Mouse (Mus musculus) spleen, adult 12 weeks (tissue): ENCODE measurements around the gene B3glct.
A peak's percentile ranks its signal among the peaks of the same experiment; 100 is the strongest.

ENCODE experiments used
- DNase-seq: peaks from one replicate; pipeline ENCODE4 v3.0.0; 2022; ENCODE audit warnings: low spot score

B3glct gene

DNA sequence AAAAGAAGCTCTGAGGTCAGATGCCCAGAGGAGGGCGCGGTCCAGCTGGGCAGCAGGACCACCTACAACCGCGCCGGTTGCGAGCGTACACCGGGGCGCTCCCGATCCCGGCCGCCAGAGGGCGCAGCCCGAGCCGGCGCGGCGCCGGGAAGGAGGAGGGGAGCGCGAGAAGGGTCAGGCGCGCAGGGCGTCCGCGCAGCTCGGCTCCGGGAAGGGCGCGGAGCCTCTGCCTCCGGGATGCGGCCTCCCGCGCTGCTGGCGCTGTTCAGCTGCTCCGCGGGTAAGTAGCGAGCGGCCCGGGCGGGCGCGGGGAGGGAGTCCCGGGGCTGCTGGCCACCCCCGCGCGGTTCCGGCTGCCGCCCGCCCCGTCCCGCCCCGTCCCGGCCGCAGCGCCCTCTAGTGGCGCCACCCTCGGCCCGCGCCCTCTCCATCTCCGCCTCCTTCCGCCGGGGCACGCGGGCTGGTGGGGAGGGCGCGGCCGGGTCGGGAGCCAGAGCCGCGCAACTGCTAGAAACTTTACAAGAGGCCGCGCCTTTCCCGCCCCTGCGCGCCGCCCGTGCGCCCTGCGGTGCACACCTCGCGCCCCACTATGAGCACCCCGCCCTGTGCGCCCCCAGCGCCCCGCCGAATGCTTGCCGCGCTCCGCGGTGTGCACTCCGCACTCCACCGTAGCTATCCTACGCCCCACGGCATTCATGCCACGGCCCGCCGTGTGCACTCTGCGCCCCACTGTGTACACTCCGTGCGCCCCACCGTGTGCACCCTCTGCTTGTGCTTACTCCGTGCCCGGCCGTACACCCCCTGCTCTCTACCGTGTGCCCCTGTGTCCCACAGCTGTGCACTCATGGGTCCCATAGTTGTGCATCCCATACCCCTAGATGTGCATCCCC is at the start of gene B3glct:
Gene B3glct (plus strand): TSS at position 131 of the 890 bp plus-strand sequence.
- peak; percentile 82 for DNase-seq

DNA sequence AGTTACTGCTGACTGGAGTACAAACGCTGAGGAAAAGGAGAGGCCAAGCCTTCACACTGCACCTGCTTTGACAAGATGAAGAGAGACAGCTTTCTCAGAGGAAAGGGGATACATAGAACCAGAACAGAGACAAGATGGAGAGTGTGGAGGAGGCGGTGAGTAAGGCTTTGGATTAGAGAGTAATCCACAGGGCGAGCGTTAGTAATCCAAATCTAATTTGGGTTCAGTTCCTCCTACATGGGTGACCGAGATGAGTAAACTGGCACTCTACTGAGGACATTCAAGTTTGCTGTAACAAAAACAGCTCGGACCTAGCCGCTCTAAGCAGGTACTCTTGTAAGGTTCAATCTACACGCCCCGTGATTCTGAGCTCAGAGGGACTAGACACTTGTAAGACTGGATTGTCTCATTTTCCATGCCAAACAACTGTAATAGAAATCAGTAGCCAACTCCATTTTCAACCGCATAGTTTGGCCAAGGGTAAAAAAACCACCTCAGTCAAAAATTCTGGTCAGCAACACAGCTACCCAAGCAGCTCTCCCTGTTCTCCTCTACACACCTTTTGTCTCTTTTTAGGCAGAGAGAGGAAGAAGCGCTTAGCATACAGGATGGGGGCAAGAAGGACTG is 43.5 kb upstream of the B3glct start:
- no peak for DNase-seq

DNA sequence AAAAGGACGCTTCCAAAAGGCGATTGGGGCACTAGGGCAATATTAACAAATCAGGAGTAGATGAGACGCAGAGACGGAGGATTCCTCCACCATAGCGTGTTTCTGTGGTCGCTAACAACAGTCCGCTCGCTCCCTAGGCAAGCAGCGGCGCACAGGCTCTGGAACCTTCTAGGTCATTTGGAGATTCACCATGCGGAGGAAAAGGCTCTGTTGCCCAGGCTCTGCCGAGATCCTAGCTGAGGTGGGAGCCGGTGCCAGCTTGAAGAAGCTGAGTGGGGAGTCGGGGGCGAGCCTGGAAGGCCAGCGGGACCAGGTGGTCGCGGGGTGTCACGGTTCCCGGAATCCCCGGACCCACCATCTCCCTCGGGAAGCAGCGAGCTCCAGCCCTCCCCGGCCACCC is 42.5 kb upstream of the B3glct start:
- DNase-seq: peak; percentile 38

DNA sequence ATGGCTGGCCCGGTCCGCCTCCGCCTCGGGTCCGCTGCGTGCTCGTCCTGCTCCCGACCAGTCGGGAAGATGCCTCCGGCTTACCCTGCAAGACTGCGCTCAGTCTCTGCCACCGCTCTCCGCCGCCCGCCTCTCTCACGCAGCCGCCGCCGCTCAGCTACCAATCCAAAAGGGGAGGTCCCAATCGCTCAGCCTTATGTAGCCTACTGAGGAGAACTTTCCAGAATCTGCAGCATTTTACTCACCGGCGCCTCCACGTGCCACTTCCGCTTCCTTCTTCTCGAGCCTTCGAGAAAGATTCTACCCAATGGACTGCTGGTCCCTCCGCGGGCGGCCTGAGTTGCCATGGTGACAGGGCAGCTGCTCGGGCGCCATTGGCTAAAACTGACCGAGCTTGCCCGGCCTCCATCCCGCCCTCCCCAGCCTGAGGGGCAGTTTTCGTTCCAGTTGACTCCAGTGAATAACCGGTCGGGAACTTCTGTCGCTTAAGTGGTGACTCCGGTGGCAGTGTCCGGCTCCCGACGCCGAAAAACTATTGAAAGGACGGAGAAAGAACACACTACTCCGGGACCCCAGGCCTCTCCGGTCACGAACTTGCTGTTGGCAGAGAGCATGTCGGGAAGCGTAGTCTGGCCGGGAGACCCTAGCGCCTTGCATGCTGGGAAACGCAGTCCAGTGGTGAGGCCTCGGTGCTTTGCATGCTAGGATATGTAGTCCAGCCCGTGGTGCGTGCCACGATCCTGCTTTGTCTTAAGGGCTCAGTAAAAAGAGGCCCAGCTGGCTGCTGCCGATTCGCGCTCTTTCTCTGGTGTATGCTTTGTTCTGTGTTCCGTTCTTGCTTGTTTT is 41.7 kb upstream of the B3glct start, which contains the start of gene Hsph1:
Gene Hsph1 (minus strand): TSS at position 302 of the 846 bp plus-strand sequence.
- DNase-seq: peak; percentile 98

DNA sequence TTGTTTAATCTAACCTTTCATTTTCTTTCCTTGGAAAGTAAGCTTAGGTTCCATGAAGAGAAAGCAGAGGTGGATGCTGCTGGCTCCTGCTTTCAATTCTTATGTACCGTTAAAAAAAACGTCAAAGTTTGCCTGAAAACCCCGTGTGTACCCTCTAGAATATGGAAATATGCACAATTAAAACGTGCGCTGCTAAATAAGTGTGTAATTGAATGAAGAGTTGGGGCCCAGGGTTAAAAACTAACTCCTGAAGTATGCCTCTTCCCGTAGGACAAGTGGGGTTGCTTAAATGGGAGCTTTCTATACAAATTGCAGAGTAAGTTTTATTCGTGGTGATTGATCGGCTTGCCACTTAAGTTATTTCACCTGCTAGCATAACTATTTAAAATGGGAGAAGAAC is 40.7 kb upstream of the B3glct start:
- DNase-seq: no peak

DNA sequence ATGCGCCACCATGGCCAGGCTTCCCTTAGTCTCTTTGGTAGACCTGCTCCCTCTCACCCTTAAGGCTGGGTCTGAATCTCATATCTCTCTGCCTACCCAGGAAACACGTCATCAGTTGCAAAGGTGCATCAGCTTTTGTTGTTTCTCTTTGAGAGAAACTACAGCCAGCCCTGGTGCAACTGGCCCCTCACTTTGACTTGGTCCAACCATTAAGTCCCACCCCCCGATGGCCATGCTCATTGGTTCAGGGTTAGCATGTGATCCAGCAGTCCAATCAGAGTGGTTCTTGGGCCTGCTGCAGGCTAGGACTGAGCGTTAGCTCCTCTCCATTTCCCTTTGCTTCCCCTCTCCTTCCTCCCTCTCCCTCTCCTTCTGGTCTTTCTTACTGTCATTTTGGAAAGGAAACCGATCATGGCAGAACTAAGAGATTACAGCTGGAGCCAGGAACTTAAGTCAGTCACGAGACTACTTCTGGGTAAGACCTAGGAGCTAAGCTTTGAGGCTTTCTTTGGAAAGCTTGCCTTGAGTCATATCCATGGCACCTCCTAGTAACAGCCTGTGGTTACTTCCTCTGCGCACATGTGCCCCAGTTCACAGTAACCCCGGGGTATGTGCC is 36.6 kb upstream of the B3glct start:
- no peak for DNase-seq

DNA sequence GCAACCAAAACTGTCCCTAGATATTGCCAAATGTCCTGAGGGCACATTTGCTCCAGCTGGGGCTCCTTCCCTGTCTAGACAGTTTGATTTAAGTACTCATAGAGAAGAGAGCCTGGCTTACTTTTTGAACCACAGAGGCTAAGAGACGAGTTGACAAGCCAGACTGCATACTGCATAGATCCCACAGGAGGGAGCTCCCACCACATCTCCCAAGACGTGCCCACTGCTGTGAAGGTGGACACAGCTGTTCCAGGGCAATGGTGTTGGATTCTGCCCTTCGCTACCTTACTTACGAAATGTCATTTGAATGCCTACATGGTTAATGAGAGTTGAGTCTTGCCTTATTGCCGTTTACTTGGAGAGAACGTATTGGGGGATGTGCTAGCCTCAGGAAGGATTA is 35.7 kb upstream of the B3glct start:
- no peak for DNase-seq

DNA sequence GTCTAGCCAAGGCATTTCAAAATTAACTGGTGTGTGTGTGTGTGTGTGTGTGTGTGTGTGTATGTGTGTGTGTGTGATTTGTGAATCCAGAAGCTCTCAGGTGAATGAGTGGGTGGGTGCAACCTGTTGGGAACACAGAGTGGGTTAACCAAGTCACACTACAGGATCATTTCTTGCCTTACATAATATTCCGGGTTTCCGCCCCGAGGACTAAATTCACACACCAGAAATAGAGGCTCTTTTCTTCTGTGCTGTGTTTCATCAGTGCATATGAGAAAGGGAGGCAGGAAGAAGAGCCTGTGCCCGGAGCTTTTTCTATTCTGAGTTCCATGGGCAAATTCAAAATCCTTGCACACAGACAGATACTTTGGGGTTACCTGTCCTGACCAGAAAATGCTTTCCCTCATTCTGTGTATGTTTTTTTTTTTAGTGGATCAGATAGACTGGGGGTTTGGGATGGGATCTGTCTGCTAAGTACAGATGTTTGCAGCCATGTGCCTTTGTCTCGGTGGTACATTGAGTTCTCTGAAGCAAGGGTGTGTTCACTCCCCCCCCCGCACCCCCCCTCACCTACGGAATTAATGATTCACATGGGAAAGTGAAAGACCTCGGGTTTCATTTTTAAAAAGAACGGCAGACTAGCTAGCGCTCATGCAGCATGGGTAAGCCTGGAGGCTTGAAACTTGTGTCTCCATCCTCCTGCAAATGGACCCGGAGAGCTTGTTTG is 35.1 kb upstream of the B3glct start:
- DNase-seq: no peak

DNA sequence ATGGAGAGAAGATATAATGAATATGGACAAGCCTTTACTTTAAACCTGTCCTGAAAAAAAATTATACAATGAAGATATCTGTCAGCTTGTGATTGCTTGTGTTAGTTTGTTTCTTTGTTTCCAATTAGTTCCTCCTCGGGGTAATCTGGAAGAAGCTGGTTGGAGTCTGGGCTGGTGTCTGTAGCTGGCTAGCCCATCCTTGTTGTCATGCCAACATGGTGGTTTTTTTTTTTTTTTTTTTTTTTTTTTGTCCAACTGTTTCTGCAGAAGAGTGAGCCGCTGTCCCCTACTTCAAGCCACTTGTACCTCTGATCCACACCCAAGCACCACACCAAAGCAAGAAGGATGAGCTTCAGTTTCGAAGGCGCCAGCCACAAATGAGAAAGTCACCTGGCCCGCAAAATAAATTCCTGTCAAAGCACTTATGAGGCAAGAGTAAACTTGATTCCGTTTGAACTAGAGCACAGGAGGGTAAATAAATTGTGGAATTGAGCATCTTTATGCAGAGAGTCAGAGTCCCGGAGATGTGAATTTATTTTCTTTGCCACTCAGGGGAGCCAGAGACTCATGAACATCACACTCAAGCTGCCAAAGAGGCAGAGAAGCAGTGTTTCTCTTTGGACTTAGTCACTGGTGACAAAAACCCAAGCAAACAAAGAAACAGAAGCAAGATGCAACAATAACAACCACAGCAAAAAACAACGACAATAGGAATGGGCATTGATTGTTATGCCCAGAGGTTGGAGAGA is 30.5 kb upstream of the B3glct start:
- DNase-seq: no peak

DNA sequence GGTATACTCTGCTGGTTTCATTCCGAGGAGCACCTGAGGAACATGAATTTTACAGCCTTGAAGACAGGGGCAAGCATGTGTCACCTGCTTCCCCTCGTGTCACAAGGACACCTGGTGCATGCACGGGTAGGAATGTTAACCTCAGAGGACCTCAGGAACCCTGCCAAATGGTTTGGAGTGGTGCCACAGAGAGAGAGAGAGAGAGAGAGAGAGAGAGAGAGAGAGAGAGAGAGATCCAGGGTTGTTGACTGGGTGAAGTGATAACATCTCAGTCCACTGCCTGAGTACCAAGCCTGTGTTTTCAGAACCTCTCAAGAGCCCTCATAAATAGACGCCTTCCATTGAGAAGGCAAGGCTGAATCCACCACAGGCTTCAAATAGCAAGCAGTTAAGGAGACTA is 29.8 kb upstream of the B3glct start:
- DNase-seq: no peak

DNA sequence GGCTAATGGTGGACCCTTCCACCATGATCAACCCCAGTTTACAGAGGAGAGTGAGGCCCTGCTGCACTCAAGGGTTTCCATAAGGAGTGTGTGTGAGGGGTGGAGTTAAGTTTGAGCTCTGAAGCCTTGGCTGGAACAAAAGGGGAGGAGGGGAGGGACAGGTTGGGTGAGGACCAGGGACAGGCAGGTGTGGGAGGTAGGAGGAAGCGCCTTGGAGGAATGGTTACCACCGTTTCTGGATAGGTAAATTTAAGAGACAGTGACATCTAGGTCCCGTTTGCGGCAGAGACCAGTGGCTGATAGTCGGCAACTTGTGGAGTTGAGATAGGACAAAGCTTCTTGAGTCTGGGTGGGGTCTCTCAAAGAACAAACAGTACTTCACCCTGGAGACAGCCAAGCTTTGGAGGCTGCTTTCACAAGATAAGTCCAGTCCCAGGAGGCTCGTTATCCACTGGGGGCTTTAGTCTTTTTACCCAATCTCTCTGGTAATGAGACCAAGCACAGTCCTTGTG is 29.1 kb upstream of the B3glct start:
- no peak for DNase-seq

DNA sequence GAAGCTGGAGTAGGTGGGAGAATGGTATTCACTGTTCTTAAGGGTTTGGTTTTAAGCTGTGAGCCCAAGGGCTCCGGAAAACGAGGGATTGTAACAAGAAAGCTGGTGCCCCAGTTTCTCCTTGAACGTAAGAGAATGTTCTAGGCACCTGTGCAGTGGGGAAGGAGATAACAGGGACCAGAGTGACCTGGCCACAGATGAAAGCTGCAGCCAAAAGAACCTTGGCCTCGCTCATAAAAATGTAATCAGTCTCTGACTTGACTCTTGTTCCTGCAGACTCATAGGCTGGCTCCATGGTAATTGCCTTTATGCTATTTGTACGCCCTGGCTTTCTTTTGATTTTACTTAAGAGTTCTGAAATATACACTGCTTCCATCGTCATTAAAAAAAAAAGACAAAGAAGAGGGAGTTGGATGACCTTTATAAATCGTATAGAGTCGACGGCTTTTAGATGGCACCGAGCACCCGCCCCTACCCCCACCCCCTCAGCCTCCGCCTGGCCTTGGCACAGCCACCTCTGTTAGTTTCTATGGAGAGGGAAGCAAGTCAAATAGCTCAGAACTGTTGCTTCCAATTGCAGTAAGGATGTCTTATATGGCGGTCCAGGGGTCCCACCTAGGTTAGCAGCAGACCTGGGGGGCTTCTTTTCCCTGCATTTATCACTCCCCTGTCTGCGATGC is 28.4 kb upstream of the B3glct start:
- no peak for DNase-seq

DNA sequence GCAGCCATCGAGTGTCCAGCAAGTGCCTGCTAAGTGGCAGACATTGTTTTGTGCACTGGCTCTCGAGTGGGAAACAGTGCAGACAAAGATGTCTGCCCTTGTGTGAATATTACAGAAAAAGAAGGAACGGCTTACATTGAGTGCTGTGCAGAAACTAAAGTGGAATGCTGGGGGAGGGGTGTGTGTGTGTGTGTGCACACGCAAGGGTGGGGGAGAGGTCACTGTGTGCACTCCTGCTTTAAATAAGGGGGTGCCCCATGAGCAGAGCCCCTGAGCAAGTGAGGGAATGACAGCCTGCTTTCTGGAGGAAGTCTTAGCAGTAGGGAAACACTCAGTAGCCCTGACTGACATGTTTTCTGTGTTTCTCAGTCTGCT is 27.9 kb upstream of the B3glct start:
- no peak for DNase-seq

DNA sequence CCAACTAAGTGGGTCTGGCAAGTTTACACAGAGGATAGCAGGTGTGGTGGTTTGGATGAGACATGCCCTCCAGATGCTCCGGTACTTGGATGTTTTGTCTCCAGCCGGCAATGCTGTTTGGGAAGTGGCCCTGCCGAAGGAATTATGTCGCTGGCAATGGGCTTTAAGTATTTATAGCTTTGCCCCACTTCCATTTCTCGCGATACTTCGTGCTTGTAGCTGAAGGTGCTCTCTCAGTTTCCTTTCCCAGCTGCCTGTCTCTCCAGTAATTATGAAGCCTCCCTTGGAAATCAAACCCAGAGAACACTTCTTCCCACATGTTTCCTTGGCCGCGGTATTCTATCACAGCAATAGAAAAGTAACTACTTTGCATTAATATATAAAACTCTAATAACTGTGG is 22.4 kb upstream of the B3glct start:
- DNase-seq: no peak

DNA sequence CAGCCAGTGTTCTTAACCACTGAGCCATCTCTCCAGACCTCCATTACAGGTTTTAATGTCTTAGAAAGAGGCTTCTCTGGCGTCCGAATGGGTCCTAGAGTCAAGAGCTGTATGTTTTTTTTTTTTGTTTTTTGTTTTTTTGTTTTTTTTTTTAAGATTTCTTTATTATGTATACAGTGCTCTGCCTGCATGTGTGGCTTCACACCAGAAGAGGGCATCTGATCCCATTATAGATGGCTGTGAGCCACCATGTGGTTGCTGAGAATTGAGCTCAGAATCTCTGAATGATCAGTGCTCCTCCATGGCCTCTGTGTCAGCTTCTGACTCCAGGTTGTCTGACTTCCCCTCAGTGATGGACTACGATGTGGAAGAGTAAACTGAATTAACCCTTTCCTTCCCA is 20.0 kb upstream of the B3glct start:
- DNase-seq: no peak

DNA sequence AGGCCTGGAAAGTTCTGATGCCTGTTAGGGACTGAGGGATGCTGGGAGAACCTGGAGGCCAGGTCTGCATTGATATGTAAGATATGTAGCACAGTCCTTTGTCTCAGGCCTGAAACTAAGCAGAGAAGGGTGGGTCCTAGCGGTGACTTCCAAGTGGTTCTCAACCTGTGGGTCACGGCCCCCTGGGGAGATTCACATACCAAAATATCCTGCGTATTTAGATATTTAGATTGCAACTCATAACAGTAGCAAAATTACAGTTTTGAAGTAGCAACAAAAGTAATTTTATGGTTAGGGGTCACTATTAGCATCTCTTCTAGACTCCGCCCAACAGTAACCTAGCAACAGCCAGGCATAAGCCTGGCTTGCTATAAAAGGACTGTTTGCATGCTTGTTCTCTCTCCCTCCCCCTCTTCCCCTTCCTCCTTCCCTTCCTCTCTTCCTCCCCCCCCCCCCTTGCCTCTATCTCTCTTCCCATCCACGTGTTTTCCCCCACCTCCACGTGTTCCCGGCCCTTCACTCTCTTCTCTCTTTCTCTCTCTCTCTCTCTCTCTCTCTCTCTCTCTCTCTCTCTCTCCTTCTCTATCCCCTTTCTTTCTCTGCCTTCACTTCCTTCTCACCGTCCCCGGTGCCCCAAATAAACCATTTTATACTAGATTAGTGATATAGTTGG is 19.2 kb upstream of the B3glct start:
- no peak for DNase-seq

DNA sequence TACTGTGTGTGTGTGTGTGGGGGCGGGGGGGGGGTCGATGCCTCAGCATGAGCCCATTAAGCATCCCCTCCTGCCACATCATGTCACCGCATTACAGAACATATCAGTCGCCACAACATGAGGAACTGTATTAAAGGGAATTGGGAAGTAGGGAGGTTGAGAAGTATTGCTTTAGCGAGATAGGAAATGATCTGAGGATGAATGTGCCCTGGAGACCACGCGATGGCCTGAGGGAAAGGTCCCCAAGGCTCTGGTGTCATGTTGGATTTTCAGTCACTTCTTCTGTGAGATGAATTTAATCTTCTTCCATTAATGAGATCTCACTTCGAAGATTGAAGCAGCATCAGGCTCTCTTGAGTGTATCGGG is 18.6 kb upstream of the B3glct start:
- no peak for DNase-seq

DNA sequence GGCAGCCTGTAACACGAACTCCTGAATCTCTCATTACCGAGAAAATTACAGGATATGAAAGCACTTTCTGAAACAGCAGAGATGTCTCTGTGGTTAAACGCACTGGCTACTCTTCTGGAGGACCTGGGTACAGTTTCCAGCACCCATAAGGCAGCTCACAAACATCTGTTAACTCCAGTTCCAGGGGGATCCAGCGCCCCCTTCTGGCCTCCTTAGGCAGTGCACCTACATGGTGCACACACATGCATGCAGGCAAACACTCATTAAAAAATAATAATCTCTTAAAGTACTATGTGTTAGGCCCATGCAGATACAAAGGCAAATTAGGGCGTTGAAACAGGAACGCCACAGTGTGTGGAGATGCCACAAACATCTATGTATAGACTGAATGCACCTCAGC is 16.6 kb upstream of the B3glct start:
- no peak for DNase-seq

DNA sequence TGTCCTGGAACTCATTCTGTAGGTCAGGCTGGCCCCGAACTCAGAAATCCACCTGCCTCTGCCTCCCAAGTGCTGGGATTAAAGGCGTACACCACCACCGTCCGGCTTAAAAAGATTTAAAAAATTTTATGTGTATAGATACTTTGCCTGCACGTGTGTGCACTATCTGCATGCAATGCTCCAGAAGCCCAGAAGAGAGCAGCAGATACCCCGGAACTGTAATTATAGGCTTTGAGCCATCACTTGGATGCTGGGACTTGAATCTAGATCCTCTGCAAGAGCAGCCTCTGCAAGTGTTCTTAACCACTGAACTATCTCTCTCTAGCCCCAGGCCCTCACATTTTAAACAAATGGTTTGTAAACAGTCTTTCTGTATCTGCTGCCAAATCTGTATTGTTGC is 15.1 kb upstream of the B3glct start:
- DNase-seq: no peak

DNA sequence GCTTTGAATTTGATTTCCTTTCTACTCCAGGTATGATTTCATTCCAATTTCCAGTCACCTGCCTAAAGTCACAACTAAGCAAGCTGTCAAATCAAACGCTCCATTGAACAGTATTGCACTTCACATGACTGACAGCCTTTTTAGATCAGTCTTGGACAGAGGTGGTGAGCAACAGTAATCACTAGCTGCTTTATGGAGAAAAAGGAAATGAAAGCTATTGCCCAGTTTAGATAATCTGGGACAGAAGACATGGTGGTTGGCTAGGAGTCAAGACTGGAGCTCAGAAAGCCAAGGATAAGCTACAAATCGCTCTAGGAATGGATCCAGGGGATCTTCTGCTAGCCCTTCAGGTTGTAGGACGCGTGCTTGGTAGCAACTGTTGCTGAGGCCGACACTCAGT is 14.6 kb upstream of the B3glct start:
- no peak for DNase-seq
